Mouse (Mus musculus) adrenal gland (tissue): ENCODE data around the gene Sln.

Source experiments
- intact Hi-C: fragments of 180-260 bp; cut with DNase I; formaldehyde crosslinking; loops from one replicate; pipeline ENCODE4 v1.15.1; 2025

Gene Sln

DNA sequence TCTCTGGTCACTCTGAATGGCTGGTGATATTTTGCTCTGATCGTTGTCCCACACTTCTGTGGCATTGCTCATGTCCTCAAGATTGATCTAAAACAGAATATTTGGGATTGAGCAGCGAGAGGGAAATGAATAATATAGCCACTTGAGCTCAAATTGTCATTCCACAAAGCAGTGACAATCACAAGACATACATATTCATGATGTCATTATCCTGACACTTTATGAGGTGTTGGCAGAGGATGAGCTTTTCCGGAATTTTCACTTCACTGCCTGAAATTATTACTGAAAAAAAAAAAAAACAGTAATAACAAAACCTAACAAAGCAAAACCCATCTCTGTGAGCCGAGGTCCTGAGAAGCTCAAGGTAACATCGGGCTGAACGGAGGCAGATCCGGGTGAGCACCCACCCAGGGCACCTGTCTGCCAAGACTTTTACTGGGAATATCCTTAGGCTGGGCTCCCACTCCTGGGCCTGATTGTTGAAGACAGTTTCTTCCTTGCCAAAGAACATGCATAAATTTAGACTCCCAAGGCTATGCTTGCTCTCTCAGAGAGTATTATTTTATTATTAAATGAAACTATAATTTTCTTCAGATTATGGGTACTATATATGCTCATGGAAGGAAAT lies 53.4 kb downstream of the Sln start:
- intact Hi-C loops, result no loop called here
